Mouse (Mus musculus) ES-Bruce4 (cell line): ENCODE results near the gene Adh6a. TPM values are rescaled to one million over a fixed set of nuclear protein-coding genes. Genes with fewer than 3 reads are reported as not detected.

ENCODE experiments used
- H3K27ac ChIP-seq: 2 replicates; pipeline ENCODE4 v1.5.1; 2012; ENCODE audit warnings: low read length, inconsistent platforms; ENCODE audit not compliant: insufficient read depth
- H3K27me3 ChIP-seq: 2 replicates; pipeline ENCODE4 v1.6.1; 2012; ENCODE audit warnings: mild to moderate bottlenecking, low read length, inconsistent platforms; ENCODE audit not compliant: control insufficient read depth, poor library complexity, insufficient read depth, severe bottlenecking
- H3K36me3 ChIP-seq: 2 replicates; pipeline ENCODE4 v1.6.1; 2012; ENCODE audit warnings: inconsistent platforms, mild to moderate bottlenecking, low read length, moderate library complexity; ENCODE audit not compliant: control insufficient read depth, poor library complexity, insufficient read depth, severe bottlenecking
- H3K4me1 ChIP-seq: one replicate; pipeline ENCODE4 v1.8.1; 2011; ENCODE audit warnings: low read length; ENCODE audit not compliant: control insufficient read depth, insufficient read depth
- H3K4me3 ChIP-seq: 2 replicates; pipeline ENCODE4 v1.5.1; 2011; ENCODE audit warnings: low read depth, mild to moderate bottlenecking, low read length
- H3K9ac ChIP-seq: 2 replicates; pipeline ENCODE4 v1.6.1; 2012; ENCODE audit warnings: low read depth, mild to moderate bottlenecking, inconsistent platforms; ENCODE audit not compliant: poor library complexity, severe bottlenecking
- H3K9me3 ChIP-seq: replicated peaks from 2 replicates; pipeline ENCODE4 v1.6.1; 2012; ENCODE audit warnings: mild to moderate bottlenecking, low read length, inconsistent platforms; ENCODE audit not compliant: control insufficient read depth, poor library complexity, insufficient read depth, severe bottlenecking
- CTCF ChIP-seq: IDR thresholded peaks from one replicate; pipeline ENCODE4 v1.8.1; 2011; ENCODE audit warnings: low read depth, low read length
- EP300 ChIP-seq: IDR thresholded peaks from 2 replicates; pipeline ENCODE4 v1.6.1; 2011; ENCODE audit warnings: low read depth, low read length; ENCODE audit not compliant: insufficient read depth
- POLR2A ChIP-seq: IDR thresholded peaks from one replicate; pipeline ENCODE4 v1.8.1; 2011; ENCODE audit warnings: low read length; ENCODE audit not compliant: insufficient read depth
- polyA plus RNA-seq: library from polyadenylated mRNA; stranded (reverse); fragments of >200 nt; gene quantifications from 2 replicates; pipeline ENCODE4 v1.2.4, GENCODE M21; 2011; ENCODE audit warnings: low read depth; ENCODE audit not compliant: missing spikeins, insufficient read depth, insufficient read length

Adh6a gene
- polyA plus RNA-seq, result not detected in 2 replicates

DNA sequence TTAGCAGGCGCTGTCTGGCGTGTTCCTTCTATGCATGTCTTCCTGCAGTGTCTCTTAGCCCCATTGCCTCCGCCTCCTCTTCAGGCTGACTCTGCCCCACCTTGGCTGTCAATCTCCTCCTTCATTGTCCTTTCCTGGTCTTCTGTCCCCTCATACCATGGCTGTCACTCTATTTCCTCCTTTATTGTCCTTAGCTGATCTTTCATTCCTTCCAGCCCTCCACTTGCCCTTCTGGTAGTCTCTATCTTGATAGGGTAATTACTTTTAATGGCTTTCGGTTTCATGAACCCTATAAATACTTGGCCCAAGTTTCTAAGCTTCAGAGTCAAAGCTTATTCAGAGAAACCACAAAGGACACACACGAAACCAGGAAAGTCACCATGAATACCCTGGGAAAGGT lies at the start of gene Adh6a:
Gene Adh6a (plus strand): TSS at position 322 of the 400 bp plus-strand sequence.
- Histone ChIP-seq H3K36me3 (no peaks in the 10 kb centered on the region), H3K9ac (no peak within 1 kb of the TSS), H3K27ac (no peak within 1 kb of the TSS), H3K4me1 (no peaks in the 10 kb centered on the region), H3K4me3 (no peak within 1 kb of the TSS), H3K9me3 (no peaks in the 10 kb centered on the region), H3K27me3 (no peaks in the 10 kb centered on the region)
- TF ChIP-seq CTCF, result no peak
- no peak for TF ChIP-seq POLR2A
- no peak for TF ChIP-seq EP300

GRCm38 (mm10) chr3:138264648-138265047 lies 48.4 kb upstream of the Adh6a start:
- no peak overlapping the region for H3K9ac ChIP-seq
- H3K4me3 ChIP-seq, result no peak overlapping the region
- H3K27me3 ChIP-seq, result no peaks in the 10 kb centered on the region
- no peaks in the 10 kb centered on the region for H3K9me3 ChIP-seq
- no peak for TF ChIP-seq EP300
- no peak for TF ChIP-seq POLR2A
- TF ChIP-seq CTCF, result no peak
- no peak overlapping the region for H3K27ac ChIP-seq
- no peaks in the 10 kb centered on the region for H3K4me1 ChIP-seq
- H3K36me3 ChIP-seq, result no peaks in the 10 kb centered on the region

- TF ChIP-seq EP300, result no peak
- no peak for TF ChIP-seq POLR2A
- no peak for TF ChIP-seq CTCF
- no peaks in the 10 kb centered on the region for H3K36me3 ChIP-seq
- no peaks in the 10 kb centered on the region for H3K9me3 ChIP-seq
- H3K4me1 ChIP-seq, result no peaks in the 10 kb centered on the region
- no peaks in the 10 kb centered on the region for H3K27me3 ChIP-seq
- no peak overlapping the region for H3K9ac ChIP-seq
- no peak overlapping the region for H3K4me3 ChIP-seq
- H3K27ac ChIP-seq, result no peak overlapping the region
Measured at GRCm38 (mm10) chr3:138270507-138270906, 42.6 kb upstream of the Adh6a start.

DNA sequence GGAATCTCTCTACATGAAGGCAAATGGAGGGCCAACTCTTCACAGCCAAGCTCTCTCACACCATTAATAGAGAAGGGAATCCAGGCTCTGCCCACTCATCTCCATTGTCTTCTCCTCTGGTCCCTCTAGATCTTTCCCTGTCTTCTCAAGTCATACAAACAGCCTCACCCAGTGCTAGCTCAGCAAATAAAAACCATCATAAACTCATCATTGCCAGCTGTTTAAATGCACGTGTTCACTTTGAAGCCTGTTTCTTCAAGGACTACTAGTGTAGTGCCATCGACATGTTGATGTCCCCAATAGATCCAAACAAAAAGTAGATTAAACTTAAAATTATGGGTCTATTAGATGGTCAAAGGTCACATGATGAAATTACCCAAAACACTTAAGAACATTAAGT lies 41.8 kb upstream of the Adh6a start:
- no peaks in the 10 kb centered on the region for H3K9me3 ChIP-seq
- no peaks in the 10 kb centered on the region for H3K27me3 ChIP-seq
- no peaks in the 10 kb centered on the region for H3K36me3 ChIP-seq
- H3K4me1 ChIP-seq, result no peaks in the 10 kb centered on the region
- no peak for TF ChIP-seq CTCF
- H3K9ac ChIP-seq, result no peak overlapping the region
- no peak overlapping the region for H3K4me3 ChIP-seq
- H3K27ac ChIP-seq, result no peak overlapping the region

GRCm38 (mm10) chr3:138273080-138273479 lies 40.0 kb upstream of the Adh6a start:
- H3K27me3 ChIP-seq, result no peaks in the 10 kb centered on the region
- H3K9me3 ChIP-seq, result no peaks in the 10 kb centered on the region
- H3K4me1 ChIP-seq, result no peaks in the 10 kb centered on the region
- no peaks in the 10 kb centered on the region for H3K36me3 ChIP-seq
- no peak overlapping the region for H3K9ac ChIP-seq
- no peak overlapping the region for H3K4me3 ChIP-seq
- TF ChIP-seq CTCF (no peak), POLR2A (no peak), EP300 (no peak)
- H3K27ac ChIP-seq, result no peak overlapping the region

DNA sequence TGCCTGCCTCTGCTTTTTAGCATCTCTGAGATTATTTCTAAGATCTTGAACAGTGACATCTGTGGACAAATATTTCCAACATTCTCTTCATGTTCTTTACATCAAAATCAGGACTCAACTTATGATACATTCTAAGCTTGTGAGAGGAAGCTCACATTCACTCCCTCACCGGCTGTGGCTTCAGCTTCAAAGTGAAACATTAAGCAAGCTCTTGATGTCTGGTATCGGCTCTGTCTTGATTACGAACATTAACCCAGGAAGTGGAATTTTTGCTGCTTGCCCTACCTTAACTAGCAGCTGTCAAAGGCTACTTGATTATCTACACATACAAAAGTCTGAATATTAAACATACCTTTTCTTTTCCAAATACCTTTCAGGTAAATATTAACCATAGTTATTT lies 38.0 kb upstream of the Adh6a start:
- Histone ChIP-seq H3K9me3 (no peaks in the 10 kb centered on the region), H3K4me1 (no peaks in the 10 kb centered on the region), H3K36me3 (no peaks in the 10 kb centered on the region), H3K9ac (no peak overlapping the region), H3K27me3 (no peaks in the 10 kb centered on the region), H3K27ac (no peak overlapping the region), H3K4me3 (no peak overlapping the region)
- no peak for TF ChIP-seq CTCF
- no peak for TF ChIP-seq EP300
- no peak for TF ChIP-seq POLR2A
